Mouse (Mus musculus): ENCODE results near the gene Ank2.

DNA sequence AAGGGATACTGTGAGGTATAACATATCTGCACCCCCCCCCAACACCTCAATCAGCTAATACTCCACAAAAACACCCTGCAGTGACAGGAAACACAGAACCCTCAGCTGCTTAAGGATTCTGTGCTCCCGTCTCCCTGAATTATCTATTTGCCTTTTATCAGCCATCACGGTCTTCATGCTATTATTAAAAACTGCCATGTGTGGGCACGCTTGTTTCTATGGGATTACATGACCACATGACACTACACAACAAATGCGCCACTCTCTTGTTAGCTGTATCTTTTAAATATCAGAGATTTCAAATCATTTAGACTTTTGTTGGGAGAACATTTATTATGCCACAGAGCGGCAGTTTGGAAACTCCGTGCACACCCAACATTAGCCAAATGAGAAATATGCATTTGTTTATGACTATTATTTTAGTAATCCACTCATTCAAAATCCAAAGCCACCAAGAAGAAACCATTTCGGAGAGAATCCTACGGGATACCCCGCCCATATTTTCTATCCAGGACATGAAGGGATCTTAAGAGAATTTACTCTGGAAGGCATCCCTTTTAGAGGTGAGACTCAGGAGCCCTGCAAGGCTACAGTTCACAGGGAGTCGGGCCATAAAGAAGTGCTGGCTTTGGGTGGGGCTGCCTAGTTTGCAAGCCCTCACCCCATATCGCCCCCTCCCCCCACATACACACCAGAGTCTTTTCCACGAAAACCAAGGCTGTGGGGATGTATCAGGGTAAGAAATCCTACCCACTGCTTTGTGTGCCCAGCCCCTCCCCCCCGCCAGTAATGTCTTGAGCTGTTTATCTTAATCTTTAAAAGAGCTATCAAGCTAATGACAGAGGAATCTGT lies 274.6 kb downstream of the Ank2 start:
- TF ChIP-seq CTCF (IDR thresholded peaks at IDR 0.05) (no peak), POLR2A (IDR thresholded peaks at IDR 0.05; ENCODE audit: insufficient read depth, low read depth, low read length) (no peak)

All from heart, adult 2 months (tissue).